Mouse (Mus musculus) midbrain, embryonic 16.5 days (tissue): ENCODE measurements around the gene Phlpp2. TPM values are rescaled to one million over a fixed set of nuclear protein-coding genes. Genes with fewer than 3 reads are reported as not detected.

Source experiments
- ATAC-seq: fragments of 200-750 bp; cut with Nextera tagmentation; 2 replicates; pipeline ENCODE4 v1.8.0; 2017; ENCODE audit warnings: moderate TSS enrichment
- H3K27ac ChIP-seq: fragments of 300-500 bp; sonication (generic); 2 replicates; pipeline ENCODE4 v1.5.1; 2014; ENCODE audit warnings: mild to moderate bottlenecking, low read length, mixed read lengths
- H3K27me3 ChIP-seq: fragments of 300-500 bp; sonication (generic); 2 replicates; pipeline ENCODE4 v1.6.1; 2014; ENCODE audit warnings: low read depth, low read length, mixed read lengths; ENCODE audit not compliant: control insufficient read depth, insufficient read depth
- H3K36me3 ChIP-seq: fragments of 300-500 bp; sonication (generic); 2 replicates; pipeline ENCODE4 v1.6.1; 2014; ENCODE audit warnings: mild to moderate bottlenecking, low read length, moderate library complexity, mixed read lengths; ENCODE audit not compliant: control insufficient read depth, insufficient read depth
- H3K4me1 ChIP-seq: fragments of 300-500 bp; sonication (generic); 2 replicates; pipeline ENCODE4 v1.6.1; 2014; ENCODE audit warnings: mild to moderate bottlenecking, low read length, mixed read lengths; ENCODE audit not compliant: control insufficient read depth, insufficient read depth
- H3K4me2 ChIP-seq: fragments of 300-500 bp; sonication (generic); 2 replicates; pipeline ENCODE4 v1.6.1; 2014; ENCODE audit warnings: mild to moderate bottlenecking, low read length, mixed read lengths
- H3K4me3 ChIP-seq: fragments of 300-500 bp; sonication (generic); 2 replicates; pipeline ENCODE4 v1.5.1; 2014; ENCODE audit warnings: low read depth, mild to moderate bottlenecking, low read length, moderate library complexity, mixed read lengths
- H3K9ac ChIP-seq: fragments of 300-500 bp; sonication (generic); 2 replicates; pipeline ENCODE4 v1.6.1; 2014; ENCODE audit warnings: low read depth, low read length, mixed read lengths
- H3K9me3 ChIP-seq: fragments of 300-500 bp; sonication (generic); replicated peaks from 2 replicates; pipeline ENCODE4 v1.6.1; 2014; ENCODE audit warnings: mild to moderate bottlenecking, low read length, mixed read lengths; ENCODE audit not compliant: control insufficient read depth, poor library complexity, severe bottlenecking
- WGBS: fragments of 180-500 bp; shearing (Covaris S2); extraction: QIAGEN DNeasy Blood & Tissue Kit; methylation state at CpG from one replicate; pipeline ENCODE4 v1.1.7; 2014; 5-methylcytosine and 5-hydroxymethylcytosine counted together
- polyA plus RNA-seq: library from polyadenylated mRNA; unstranded; fragments of >200 nt; fragmentation: Nextera tagmentation; extraction: Ambion mirVana; gene quantifications from 2 replicates; pipeline ENCODE4 v1.2.1, GENCODE M21; 2015

The Phlpp2 gene
- polyA plus RNA-seq, 1 experiment from 2014 or later, result 4.0 TPM

- Histone ChIP-seq H3K9me3 (no peaks in the 10 kb centered on the region), H3K27me3 (no peaks in the 10 kb centered on the region), H3K36me3 (no peaks in the 10 kb centered on the region), H3K9ac (no peak overlapping the region), H3K4me1 (peaks cover 18% of the 10 kb centered on the region), H3K4me3 (no peak overlapping the region), H3K4me2 (no peak overlapping the region), H3K27ac (no peak overlapping the region)
- ATAC-seq, result no peak
- 60% methylated on average over 7 of the region's 7 CpGs for WGBS
Observed at GRCm38 (mm10) chr8:109952171-109952570, 83.8 kb downstream of the Phlpp2 start.

- H3K4me3 ChIP-seq, result no peak overlapping the region
- 22% methylated on average over 13 of the region's 13 CpGs for WGBS
- H3K36me3 ChIP-seq, result no peaks in the 10 kb centered on the region
- peaks cover 12% of the 10 kb centered on the region for H3K4me1 ChIP-seq
- peak; percentile 87 for ATAC-seq
- H3K4me2 ChIP-seq, result peak overlapping the region; percentile 13; the same call in 1 of the 2 replicates
- H3K27me3 ChIP-seq, result no peaks in the 10 kb centered on the region
- no peaks in the 10 kb centered on the region for H3K9me3 ChIP-seq
- H3K27ac ChIP-seq, result peak overlapping the region; percentile 69
- peak overlapping the region; percentile 53 for H3K9ac ChIP-seq
Observed at GRCm38 (mm10) chr8:109954486-109954948, 86.2 kb downstream of the Phlpp2 start.

GRCm38 (mm10) chr8:109957167-109958028 lies 89.1 kb downstream of the Phlpp2 start:
- ATAC-seq, result no peak
- H3K27ac ChIP-seq, result no peak overlapping the region
- H3K4me2 ChIP-seq, result no peak overlapping the region
- 7% methylated on average over 16 of the region's 16 CpGs for WGBS
- H3K4me3 ChIP-seq, result no peak overlapping the region
- H3K4me1 ChIP-seq, result peaks cover 15% of the 10 kb centered on the region
- H3K9me3 ChIP-seq, result no peaks in the 10 kb centered on the region
- no peak overlapping the region for H3K9ac ChIP-seq
- H3K36me3 ChIP-seq, result no peaks in the 10 kb centered on the region
- peaks cover 10% of the 10 kb centered on the region for H3K27me3 ChIP-seq

- Histone ChIP-seq H3K36me3 (no peaks in the 10 kb centered on the region), H3K4me1 (peaks cover 15% of the 10 kb centered on the region), H3K4me2 (no peak overlapping the region), H3K27ac (no peak overlapping the region), H3K27me3 (peaks cover 13% of the 10 kb centered on the region), H3K9me3 (no peaks in the 10 kb centered on the region), H3K9ac (no peak overlapping the region), H3K4me3 (no peak overlapping the region)
- ATAC-seq, result no peak
- WGBS, result 26% methylated on average over 12 of the region's 12 CpGs
Observed at GRCm38 (mm10) chr8:109958036-109958655, 89.8 kb downstream of the Phlpp2 start.

GRCm38 (mm10) chr8:109959112-109959511 lies 90.8 kb downstream of the Phlpp2 start:
- Histone ChIP-seq H3K9me3 (no peaks in the 10 kb centered on the region), H3K9ac (no peak overlapping the region), H3K4me1 (peaks cover 14% of the 10 kb centered on the region), H3K4me2 (no peak overlapping the region), H3K27ac (no peak overlapping the region), H3K27me3 (peaks cover 13% of the 10 kb centered on the region), H3K4me3 (no peak overlapping the region), H3K36me3 (no peaks in the 10 kb centered on the region)
- no peak for ATAC-seq
- WGBS, result 81% methylated on average over 4 of the region's 4 CpGs

- peak within 1 kb of the TSS; percentile 48 for H3K9ac ChIP-seq
- peak within 1 kb of the TSS; percentile 43 for H3K4me3 ChIP-seq
- no peak within 1 kb of the TSS for H3K27ac ChIP-seq
- H3K36me3 ChIP-seq, result no peaks in the 10 kb centered on the region
- peaks cover 7% of the 10 kb centered on the region; the same call in 1 of the 2 replicates for H3K4me1 ChIP-seq
- WGBS, result 2% methylated on average over 63 of the region's 64 CpGs
- peaks cover 13% of the 10 kb centered on the region for H3K27me3 ChIP-seq
- ATAC-seq, result peak; percentile 54; the same call in 1 of the 2 replicates
- H3K4me2 ChIP-seq, result peak within 1 kb of the TSS; percentile 64
- no peaks in the 10 kb centered on the region for H3K9me3 ChIP-seq
Observed at GRCm38 (mm10) chr8:109961693-109962367, 93.5 kb downstream of the Phlpp2 start, which contains the start of gene Marveld3. Gene Marveld3, minus strand, starts transcription at chr8:109962203.

GRCm38 (mm10) chr8:109962896-109963295 lies 94.6 kb downstream of the Phlpp2 start:
- 85% methylated on average over 9 of the region's 9 CpGs for WGBS
- no peak overlapping the region for H3K27ac ChIP-seq
- H3K4me1 ChIP-seq, result peaks cover 7% of the 10 kb centered on the region; the same call in 1 of the 2 replicates
- H3K9ac ChIP-seq, result no peak overlapping the region
- H3K9me3 ChIP-seq, result no peaks in the 10 kb centered on the region
- no peak for ATAC-seq
- H3K27me3 ChIP-seq, result peaks cover 13% of the 10 kb centered on the region
- no peaks in the 10 kb centered on the region for H3K36me3 ChIP-seq
- no peak overlapping the region for H3K4me2 ChIP-seq
- no peak overlapping the region for H3K4me3 ChIP-seq

- Histone ChIP-seq H3K27ac (no peak overlapping the region), H3K4me3 (no peak overlapping the region), H3K9ac (no peak overlapping the region), H3K4me1 (peaks cover 7% of the 10 kb centered on the region; the same call in 1 of the 2 replicates), H3K4me2 (no peak overlapping the region), H3K27me3 (peaks cover 17% of the 10 kb centered on the region), H3K36me3 (no peaks in the 10 kb centered on the region), H3K9me3 (no peaks in the 10 kb centered on the region)
- WGBS, result 81% methylated on average over 13 of the region's 13 CpGs
- ATAC-seq, result no peak
Observed at GRCm38 (mm10) chr8:109963421-109963820, 95.1 kb downstream of the Phlpp2 start.
